Mouse (Mus musculus) gastrocnemius, postnatal 10 days (tissue): Measurements from ENCODE around the gene Hist1h3g. TPM values are rescaled to one million over a fixed set of nuclear protein-coding genes. Genes with fewer than 3 reads are reported as not detected.
"Not testable (repeated sequence)": the region's sequence is repeated elsewhere in the genome, so short reads cannot be mapped to it uniquely, and the experiment has no call there.

ENCODE experiments used
- DNase-seq: peaks from one replicate; pipeline ENCODE4 v3.0.0; 2021; ENCODE audit warnings: mixed read lengths
- total RNA-seq, 2 experiments: library from RNA; stranded (reverse); gene quantifications; 2 replicates each; pipeline ENCODE4 v1.2.3; 2021

The Hist1h3g gene
- total RNA-seq, 2 experiments from 2014 or later, result 58.4 to 59.9 TPM

DNA sequence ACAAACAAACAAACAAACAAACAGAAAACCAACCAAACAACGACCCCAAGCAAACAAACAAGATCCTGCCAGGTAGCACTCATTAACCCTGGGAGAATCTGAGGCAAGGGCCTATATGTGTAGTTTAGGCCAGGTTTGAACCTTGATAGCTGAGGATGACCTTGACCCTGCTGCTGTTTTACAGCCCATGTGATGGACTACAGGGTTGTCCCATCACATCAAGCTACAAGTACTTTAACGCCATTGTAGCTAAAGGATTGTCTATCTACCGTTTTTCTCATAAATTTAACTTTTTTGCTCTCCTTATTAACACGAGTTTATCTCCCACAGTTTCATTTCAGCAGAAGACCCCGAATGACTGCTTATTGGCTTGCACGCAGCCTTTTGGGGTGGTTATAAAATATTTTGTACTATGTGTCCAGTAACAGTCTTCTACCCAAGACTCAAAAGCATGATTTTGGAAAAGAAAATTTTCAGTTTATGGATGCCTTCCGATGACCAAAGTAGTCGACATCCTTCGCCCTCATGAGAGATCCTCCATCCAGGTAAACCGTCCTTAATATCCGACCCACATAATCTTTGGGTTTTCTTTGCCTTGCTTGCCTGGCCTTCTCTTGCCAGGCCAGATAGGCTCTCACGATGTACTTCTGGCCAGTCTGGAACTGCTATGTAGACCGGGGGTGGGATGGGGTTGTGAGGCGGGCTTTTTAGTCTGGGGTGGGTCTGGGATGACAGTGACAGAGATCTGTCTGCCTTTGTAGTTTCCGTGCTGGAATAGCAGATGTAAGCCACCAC, 19.2 kb upstream of the Hist1h3g start:
- no peak for DNase-seq

DNA sequence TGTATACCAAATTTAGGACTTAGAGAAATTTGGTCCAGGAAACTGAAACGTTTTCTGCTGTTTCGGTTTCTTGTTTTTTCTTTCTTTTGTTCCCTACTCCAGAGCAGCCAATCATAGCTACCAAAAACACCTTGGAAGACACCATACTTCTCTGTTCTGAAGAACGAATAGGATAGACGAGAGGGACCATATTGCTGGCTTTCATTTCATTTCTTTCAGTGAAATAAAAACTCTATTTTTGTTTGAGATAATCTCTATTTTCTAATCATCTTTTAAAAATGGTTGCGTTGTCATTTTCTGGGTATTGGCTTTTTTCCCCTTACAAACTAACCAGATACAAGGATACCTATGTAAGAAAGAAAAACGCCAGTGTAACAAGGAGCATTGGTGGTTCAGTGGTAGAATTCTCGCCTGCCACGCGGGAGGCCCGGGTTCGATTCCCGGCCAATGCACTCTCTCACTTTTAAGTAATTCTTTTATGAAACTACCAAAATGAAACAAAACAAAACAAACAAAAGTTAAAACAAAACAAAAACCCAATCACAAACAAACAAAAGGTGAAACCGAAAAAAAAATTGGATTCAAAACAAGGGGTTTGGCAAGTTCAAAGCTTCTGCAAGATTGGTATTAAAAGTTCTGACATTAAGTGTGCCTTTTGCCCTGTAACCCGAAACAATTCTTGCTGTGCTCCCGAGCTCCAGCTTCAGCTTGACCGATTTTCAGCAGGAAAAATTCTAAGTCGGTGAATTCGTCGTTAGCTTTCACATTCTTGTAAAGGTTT, 18.2 kb upstream of the Hist1h3g start:
- DNase-seq, result peak; percentile 75

DNA sequence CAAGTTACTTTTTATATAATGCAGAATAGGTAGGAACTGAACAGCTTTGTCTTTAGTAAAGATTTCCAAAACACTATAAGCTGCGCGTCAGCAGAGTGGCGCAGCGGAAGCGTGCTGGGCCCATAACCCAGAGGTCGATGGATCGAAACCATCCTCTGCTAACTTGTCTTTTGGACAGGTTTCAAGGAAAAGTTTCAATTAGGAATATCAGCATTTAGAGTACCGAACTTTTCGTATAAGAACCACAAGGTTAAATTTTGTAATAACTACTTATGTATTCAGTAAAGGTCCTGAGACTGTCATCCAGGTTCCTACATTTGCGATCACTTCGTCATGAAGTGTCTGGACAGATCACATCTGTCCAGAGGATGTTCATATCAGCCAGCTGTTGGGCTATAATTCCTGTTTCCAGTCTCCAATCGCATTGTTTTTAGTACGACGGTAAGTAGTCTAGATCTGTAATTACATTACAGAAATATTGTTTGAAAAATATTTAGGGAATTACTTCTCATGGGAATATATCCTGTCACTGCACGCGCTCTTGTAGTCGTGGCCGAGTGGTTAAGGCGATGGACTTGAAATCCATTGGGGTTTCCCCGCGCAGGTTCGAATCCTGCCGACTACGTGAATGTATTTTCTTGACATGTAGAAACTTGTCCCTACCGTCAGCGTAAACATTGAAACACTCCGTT, 17.5 kb upstream of the Hist1h3g start:
- peak; percentile 76 for DNase-seq

DNA sequence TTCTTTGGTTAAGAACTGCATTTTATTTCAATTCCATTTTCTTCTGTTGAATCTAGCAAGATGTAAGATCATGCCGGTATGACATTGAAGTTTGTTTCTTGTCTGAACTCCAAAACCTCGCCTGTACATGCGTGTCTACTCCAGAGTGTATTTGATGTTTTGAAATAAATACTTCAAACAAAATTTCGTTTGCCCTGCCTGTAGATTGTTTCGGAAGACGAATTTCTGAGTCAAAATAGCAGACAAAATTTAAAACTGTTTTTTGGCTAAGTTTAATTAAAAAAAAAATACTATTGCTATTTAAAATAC, 17.0 kb upstream of the Hist1h3g start:
- no peak for DNase-seq

DNA sequence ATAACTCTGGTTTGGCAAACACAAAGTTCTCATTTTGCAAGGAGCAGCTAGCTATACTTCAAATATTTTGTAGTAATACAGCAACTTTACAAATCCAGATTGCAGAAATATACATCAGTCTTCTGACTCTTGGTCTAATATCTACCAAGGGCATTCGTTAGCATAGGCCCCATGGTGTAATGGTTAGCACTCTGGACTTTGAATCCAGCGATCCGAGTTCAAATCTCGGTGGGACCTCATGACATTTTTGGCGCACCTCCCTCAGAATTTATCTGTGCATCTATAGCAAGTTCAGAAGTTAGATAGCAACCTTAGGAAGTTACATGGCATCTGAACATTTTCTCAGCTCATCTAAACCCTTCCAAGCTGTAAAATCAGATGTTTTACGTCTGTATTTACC, 16.3 kb upstream of the Hist1h3g start:
- DNase-seq, result peak; percentile 53

DNA sequence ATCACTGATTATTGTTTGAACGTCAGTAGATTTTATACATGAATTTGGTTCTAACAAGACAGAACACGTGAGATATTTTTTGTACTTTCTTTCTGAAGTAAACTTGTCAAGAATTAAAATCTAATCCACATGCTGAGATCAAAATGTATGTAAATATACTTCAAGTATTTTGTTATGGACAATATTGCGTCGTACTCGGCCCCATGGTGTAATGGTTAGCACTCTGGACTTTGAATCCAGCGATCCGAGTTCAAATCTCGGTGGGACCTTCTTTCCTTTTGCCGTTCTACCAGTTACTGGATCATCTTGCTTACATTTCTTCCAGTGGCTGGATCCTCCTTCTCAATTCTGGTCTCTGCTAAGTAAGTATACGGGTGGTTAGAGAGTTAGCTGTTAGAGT, 15.8 kb upstream of the Hist1h3g start:
- DNase-seq, result peak; percentile 52

DNA sequence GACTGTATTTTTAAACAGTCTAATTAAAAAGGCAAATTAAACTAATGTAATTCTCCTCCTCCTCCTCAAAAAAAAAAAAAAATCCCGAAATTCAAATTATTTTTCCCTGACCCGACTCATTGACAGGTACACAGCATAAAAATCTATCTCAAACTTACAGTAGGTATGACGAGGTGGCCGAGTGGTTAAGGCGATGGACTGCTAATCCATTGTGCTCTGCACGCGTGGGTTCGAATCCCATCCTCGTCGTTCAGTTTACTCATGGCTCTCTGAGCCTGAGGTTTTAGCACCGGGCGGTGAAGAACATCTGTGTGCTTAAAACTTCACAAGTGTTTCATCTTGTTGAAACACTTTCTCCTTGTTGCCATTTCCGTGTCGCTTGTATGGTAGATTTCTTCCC, 13.5 kb upstream of the Hist1h3g start:
- peak; percentile 56 for DNase-seq

DNA sequence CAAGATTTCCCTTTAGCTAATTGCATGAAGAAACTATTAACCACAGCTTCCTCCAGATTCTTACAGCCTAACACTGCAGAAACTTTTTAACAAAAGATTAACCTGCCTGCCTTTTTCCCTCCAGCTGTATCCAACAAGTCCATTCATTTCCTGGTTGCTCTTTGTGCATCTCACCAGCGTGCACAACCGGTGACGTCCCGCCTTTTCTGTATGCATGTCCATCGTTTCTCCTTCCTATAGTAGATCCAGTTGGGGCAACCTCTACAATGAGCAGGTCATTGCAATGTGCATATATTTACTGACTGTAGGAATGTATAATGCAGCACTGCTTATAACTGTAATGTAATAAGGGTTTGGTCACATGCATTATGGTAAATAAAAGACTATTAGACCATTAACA, 11.2 kb upstream of the Hist1h3g start:
- DNase-seq, result no peak

DNA sequence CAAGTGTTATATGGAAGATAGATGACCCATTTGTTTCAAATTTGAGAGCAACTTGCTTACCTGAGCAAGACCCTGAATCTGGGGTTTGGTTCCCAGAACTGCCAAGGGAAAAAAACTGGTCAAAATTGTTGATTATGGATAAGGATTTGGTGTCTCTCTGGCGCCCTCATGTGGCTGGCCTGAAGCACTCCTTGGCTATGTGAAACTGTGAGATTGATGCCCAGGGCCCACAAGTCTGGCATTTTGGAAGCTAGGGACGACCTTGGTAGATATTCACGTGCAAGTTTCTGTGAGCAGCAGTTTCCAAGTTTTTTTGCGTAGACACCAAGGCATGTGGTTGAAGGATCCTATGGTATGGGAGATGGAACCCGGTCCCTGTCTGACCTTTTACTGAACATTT, 10.6 kb upstream of the Hist1h3g start:
- DNase-seq, result peak; percentile 76

DNA sequence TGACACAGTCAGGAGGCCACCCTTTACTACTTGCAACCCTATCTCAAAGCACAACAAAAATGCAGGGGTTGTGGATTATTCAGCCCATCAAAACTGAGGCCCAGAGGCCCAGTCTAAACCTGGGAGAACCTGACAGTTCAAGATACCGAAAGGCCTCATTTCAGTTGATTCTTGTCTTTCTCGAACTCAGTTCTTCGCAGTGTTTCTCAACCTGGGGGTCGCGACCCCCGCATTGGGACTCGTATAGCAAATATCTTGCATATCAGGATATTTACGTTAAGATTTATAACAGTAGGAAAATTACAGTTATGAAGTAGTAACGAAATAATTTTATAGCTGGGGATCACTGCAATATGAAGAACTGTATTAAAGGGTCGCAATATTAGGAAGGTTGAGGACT, 9.3 kb upstream of the Hist1h3g start:
- no peak for DNase-seq

DNA sequence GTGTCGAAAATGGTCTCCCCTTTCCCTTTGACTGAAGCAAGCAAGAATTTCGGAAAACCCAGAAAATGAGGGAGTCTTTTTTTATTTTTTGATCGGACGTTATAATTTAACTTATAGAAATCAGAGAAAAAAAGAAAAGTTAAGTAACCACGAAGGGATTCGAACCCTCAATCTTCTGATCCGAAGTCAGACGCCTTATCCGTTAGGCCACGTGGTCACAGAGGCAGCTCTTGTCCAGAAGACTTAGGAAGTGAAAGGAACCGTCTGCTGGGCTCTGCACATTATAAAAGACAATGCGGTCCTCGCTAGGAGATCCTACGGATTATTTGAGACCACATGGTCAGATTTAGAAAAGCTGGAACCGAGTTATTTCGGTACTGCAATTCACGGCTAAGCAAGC, 8.9 kb upstream of the Hist1h3g start:
- peak; percentile 87 for DNase-seq

DNA sequence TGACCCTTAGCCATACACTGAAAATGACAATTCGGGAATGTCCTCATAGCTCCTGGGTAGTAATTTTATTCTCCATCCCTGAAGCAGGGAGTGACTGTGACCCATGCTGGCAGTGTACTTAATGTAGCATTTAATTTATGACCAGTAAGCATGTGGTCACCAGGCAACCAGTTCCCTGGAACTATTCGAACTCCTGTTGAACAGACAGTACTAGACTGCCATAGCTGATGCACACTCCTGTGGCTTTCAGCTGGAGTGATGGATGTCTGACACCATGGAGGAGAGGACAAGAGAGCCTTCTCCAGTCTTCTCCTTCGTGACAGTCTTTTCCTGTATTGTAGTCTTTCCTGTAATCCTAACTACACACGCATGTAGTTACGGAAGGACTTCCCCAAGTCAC, 6.2 kb upstream of the Hist1h3g start:
- no peak for DNase-seq

DNA sequence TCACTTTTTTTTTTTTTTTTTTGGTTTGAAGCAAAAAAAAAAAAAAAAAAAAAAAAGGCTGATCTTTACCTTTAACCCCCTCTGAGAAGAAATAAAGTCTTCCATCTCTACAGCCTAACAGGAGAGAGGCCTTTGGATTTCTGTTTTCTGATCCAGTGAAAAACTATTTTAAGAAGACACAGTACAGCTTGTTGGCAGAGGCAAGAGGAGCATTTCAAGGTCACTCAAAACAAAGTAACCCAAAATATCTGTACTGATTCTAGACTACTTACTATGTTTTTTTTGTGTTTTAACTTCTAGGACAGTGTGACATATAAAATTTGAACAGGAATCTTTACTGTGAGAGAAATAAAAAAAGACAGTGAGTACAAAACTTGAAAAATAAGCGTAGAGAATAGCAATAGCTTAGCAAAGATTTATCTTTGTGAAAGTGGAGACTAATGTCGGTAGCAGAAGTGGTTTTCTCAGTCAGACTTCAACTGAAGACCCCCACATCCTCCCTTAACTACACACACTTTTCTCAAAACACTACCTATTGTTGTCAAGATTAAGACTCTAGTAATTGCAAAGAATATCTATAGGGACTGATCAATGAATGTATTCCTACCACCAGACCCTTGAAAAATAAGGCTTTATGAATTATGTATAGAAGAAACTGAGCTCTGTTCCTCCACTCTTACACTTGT, 5.6 kb upstream of the Hist1h3g start:
- no peak for DNase-seq

DNA sequence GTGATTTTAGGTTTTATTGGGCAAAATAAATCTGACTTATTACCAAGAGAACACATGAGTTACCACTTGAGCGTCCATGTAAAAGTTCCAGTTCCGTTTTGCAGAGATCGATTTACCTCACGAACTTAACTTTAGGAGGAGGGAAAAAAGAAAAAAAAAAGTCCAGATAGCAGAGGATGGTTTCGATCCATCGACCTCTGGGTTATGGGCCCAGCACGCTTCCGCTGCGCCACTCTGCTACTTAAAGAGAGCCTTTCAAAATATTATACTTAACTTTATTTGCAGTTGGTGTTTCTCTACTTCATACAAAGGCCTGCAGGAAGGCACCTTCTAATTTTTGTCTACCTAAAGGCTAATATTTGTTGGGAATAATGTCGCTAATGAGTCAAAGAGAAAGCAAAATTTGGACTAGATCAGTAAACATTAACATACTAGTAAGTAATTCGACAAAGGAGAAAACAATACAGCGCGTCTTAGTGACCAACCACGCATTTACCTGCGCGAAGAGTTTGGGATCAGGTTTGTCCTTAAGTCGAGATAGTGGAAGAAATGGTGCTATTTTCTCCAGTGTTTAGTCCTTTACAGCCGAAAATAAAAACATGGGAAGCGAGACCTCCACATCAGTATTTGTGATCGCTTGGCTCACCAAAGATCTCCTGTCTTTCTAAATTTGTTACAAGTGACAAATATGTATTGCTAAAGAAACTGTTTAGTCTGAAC, 4.9 kb upstream of the Hist1h3g start:
- DNase-seq, result peak; percentile 47

DNA sequence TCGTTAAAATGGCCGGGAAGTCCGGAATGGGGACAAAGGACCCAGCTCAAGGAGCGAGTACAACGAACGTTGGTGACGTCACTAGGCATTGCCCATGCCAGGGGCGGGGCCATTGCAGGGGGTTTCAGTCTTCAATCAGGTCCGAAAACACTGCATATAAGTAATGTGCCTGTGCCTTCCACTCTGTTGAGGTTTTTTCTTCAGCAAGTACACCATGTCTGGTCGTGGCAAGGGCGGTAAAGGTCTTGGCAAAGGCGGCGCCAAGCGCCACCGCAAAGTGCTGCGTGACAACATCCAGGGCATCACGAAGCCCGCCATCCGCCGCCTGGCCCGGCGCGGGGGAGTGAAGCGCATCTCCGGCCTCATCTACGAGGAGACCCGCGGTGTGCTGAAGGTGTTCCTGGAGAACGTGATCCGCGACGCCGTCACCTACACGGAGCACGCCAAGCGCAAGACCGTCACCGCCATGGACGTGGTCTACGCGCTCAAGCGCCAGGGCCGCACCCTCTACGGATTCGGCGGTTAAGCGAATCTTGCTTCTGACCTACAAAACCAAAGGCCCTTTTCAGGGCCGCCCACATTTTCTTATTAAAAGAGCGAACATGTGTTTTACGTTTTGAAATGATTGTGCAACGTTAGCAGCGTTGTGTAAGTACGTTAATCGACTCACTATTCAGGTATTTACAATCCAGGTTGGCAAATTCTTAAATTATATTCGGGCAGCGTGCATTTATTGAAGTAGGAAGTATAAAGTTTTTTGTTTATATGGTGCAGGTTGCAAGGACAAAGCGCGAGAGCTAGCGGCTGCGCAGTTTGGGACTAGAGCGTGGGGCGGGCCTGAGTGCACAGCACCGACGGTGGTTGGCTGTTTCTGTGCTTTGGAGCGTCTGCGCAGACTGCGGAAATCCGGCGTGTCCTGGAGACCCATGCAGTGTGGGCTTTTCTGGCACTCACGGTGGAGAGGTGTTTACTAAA, 4.0 kb upstream of the Hist1h3g start, which contains the start of gene Hist1h4h:
Gene Hist1h4h, plus strand, starts transcription at position 150 of the 975 bp plus-strand sequence.
- DNase-seq, result peak; percentile 86

DNA sequence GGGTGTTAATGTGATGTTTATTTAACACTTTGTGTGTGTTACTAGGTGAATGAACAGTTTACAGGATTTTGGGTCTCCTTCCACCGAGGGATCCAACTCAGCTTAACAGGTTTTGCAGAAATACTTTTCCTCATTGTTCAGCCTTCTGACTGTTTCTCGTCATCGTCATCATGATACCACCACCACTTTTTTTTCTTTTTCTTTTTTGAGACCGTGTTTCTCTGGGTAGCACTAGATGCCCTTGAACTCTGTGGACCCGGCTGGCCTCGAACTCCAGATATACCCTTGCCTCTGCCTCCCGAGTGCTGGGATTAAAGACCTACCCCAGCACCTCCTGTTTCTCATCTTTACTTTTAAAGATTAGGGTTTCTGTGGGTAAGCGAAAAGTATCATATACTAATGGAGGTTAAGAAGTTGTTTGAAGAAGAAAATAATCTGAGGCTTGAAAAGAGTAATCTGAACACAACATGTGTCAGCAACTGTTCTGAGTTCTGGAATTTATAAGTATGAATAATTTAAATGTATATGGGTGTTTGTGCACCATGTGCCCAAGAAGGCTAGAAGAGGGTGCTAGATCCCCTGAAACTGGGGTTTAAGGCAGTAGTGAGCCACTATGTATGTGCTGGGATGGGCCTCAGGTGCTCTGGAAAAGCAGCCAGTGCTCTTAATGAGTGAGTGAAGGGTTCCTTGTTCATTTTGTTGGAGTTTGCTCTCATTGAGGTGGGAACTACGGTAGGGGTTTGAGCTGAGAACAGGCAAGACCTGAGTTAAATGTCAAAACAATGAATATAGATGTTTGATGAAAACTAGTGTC, 2.8 kb upstream of the Hist1h3g start:
- DNase-seq, result no peak

DNA sequence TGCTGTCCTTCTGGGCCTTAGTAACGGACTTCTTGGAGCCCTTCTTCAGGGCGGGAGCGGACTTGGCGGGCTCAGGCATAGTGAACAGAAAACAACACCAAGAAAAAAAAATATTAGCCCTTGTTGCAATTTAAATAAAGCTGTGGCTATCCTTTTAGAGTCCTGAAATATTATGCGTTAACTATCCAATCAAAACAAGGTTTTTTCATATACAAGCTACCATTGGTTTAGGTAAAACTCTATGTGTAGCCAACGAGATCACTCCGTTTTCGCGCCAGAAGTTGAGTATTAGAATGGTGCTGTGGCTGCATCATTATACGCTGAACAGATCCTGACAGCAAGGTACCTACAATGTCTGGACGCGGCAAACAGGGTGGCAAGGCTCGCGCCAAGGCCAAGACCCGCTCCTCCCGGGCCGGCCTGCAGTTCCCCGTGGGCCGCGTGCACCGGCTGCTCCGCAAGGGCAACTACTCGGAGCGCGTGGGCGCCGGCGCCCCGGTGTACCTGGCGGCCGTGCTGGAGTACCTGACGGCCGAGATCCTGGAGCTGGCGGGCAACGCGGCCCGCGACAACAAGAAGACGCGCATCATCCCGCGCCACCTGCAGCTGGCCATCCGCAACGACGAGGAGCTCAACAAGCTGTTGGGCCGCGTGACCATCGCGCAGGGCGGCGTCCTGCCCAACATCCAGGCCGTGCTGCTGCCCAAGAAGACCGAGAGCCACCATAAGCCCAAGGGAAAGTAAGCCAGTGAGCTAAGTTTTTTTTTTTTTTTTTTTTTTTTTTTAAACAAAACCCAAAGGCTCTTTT, 1.5 kb upstream of the Hist1h3g start, which contains the start of gene Hist1h2af:
Gene Hist1h2af, plus strand, starts transcription at position 347 of the 808 bp plus-strand sequence.
- DNase-seq, result not testable (repeated sequence)

DNA sequence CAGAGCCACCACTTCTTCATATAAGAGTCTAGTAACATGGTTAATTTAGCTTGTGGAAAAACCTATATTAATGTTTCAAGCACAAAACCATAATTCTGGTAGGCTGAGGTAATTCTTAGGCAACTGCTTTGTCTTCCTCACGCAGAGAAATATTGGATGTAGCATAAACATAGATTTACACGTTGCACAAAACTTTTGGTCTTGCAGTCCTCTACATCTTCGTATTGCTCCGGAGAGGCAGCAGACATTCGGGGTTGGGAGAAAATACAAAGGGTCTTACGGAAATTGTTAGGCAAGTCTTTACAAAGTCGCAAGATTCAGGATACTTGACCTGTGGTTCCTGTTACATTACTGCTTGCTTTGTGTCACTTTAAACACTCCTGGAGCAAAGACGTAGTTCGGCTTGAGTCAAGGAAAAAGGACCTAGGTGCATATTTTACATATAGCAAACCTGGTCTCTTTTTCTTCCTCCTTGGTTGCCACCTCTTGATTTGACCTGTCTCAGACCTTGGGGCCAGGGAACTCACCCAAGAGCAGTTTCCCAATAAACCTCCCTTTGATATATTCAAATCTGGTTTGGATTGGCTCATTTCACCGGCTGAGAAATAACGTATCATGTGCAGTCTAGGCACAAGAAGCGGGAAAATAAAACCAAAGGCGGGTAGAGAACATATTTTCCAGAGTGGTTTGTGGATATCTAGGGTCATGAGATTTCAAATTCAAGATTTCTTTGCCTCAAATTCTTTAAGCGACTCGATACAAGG, 672 bp upstream of the Hist1h3g start:
- DNase-seq, result no peak
